Mouse (Mus musculus) ES-E14 (cell line): ENCODE data around the gene Exd2. TPM values are rescaled to one million over a fixed set of nuclear protein-coding genes. Genes with fewer than 3 reads are reported as not detected.

Experiments used
- DNase-seq: peaks from one replicate; pipeline ENCODE4 v3.0.0-alpha.2; 2013; ENCODE audit warnings: low read depth, low spot score
- H3K27ac ChIP-seq: 2 replicates; pipeline ENCODE4 v1.5.1; 2012; ENCODE audit warnings: low read depth, mild to moderate bottlenecking, low read length, moderate library complexity, mixed read lengths; ENCODE audit not compliant: poor library complexity, insufficient read depth, severe bottlenecking
- H3K36me3 ChIP-seq: 2 replicates; pipeline ENCODE4 v1.6.1; 2012; ENCODE audit warnings: mild to moderate bottlenecking, low read length, moderate library complexity, mixed read lengths; ENCODE audit not compliant: control insufficient read depth, poor library complexity, insufficient read depth, severe bottlenecking
- H3K4me1 ChIP-seq, 2 experiments: fragments of 150-350 bp in 1 of 2; sonication (generic) in 1 of 2; 2 replicates each; pipeline ENCODE4 v1.6.1; 2012; ENCODE audit warnings: low read length in 2 of 2, mild to moderate bottlenecking in 1 of 2, mixed read lengths in 1 of 2; ENCODE audit not compliant: control insufficient read depth in 2 of 2, insufficient read depth in 2 of 2, poor library complexity in 1 of 2
- H3K4me3 ChIP-seq, 2 experiments: fragments of 150-350 bp in 1 of 2; sonication (generic) in 1 of 2; 2 replicates each; pipeline ENCODE4 v1.5.1; 2012; ENCODE audit warnings: low read length in 2 of 2, low read depth in 1 of 2, mild to moderate bottlenecking in 1 of 2, mixed read lengths in 1 of 2; ENCODE audit not compliant: insufficient read depth in 1 of 2, poor library complexity in 1 of 2, severe bottlenecking in 1 of 2
- H3K9ac ChIP-seq: 2 replicates; pipeline ENCODE4 v1.6.1; 2012; ENCODE audit warnings: low read depth, mild to moderate bottlenecking, low read length, mixed read lengths; ENCODE audit not compliant: poor library complexity, insufficient read depth, severe bottlenecking
- H3K9me3 ChIP-seq: fragments of 150-350 bp; sonication (generic); 2 replicates; pipeline ENCODE4 v1.6.1; 2012; ENCODE audit warnings: low read depth, mild to moderate bottlenecking, low read length; ENCODE audit not compliant: control insufficient read depth, insufficient read depth
- CHD2 ChIP-seq: IDR thresholded peaks from 2 replicates; pipeline ENCODE4 v1.6.1; 2014; ENCODE audit warnings: mild to moderate bottlenecking, low read depth, low read length, inconsistent platforms
- HCFC1 ChIP-seq: IDR thresholded peaks from 2 replicates; pipeline ENCODE4 v1.6.1; 2012; ENCODE audit warnings: low read length, inconsistent platforms, borderline replicate concordance; ENCODE audit not compliant: insufficient read depth
- MAFK ChIP-seq: IDR thresholded peaks from 2 replicates; pipeline ENCODE4 v1.6.1; 2014; ENCODE audit warnings: mild to moderate bottlenecking, low read depth, low read length, inconsistent platforms; ENCODE audit not compliant: insufficient read depth
- ZC3H11A ChIP-seq: IDR thresholded peaks from 2 replicates; pipeline ENCODE4 v1.6.1; 2012; ENCODE audit warnings: low read depth, mild to moderate bottlenecking, inconsistent platforms, low read length, borderline replicate concordance
- ZNF384 ChIP-seq: IDR thresholded peaks from 2 replicates; pipeline ENCODE4 v1.6.1; 2012; ENCODE audit warnings: low read depth, low read length, inconsistent platforms
- in situ Hi-C, 2 experiments: fragments of 600-800 bp; cut with MboI; formaldehyde crosslinking; loops; one replicate each; pipeline ENCODE4 v1.15.1; 2025; ENCODE audit warnings: low sequenced_read_pairs in 2 of 2, inconsistent platforms in 1 of 2; ENCODE audit not compliant: unreplicated experiment in 2 of 2
- total RNA-seq: library from RNA; depleted of rRNA; stranded (reverse); fragments of 300-350 nt; gene quantifications from 2 replicates; pipeline ENCODE4 v1.2.3, GENCODE M21; 2012

Gene Exd2
- total RNA-seq, 1 experiment: 34.8 TPM

GRCm38 (mm10) chr12:80531585-80531984 is 68.7 kb downstream of the Exd2 start:
- H3K4me3 ChIP-seq: no peak overlapping the region
- TF ChIP-seq ZNF384 (no peak), ZC3H11A (no peak), MAFK (no peak), CHD2 (no peak), HCFC1 (no peak)
- no peaks in the 10 kb centered on the region for H3K4me1 ChIP-seq
- in situ Hi-C loops: no loop called here
- H3K9me3 ChIP-seq: no peaks in the 10 kb centered on the region
- H3K27ac ChIP-seq: no peak overlapping the region
- no peak for DNase-seq
- no peaks in the 10 kb centered on the region for H3K36me3 ChIP-seq
- no peak overlapping the region for H3K9ac ChIP-seq

- no peak for DNase-seq
- H3K36me3 ChIP-seq: no peaks in the 10 kb centered on the region
- H3K4me3 ChIP-seq: no peak overlapping the region
- TF ChIP-seq MAFK (no peak), ZC3H11A (no peak), CHD2 (no peak), ZNF384 (no peak), HCFC1 (no peak)
- no peak overlapping the region for H3K27ac ChIP-seq
- no peaks in the 10 kb centered on the region for H3K4me1 ChIP-seq
- H3K9ac ChIP-seq: no peak overlapping the region
- H3K9me3 ChIP-seq: no peaks in the 10 kb centered on the region
- in situ Hi-C loops: no loop called here
Measured at GRCm38 (mm10) chr12:80533876-80534275, 71.0 kb downstream of the Exd2 start.

GRCm38 (mm10) chr12:80537313-80537712 is 74.4 kb downstream of the Exd2 start:
- TF ChIP-seq HCFC1: no peak
- TF ChIP-seq ZC3H11A: no peak
- TF ChIP-seq MAFK: no peak
- no peak for TF ChIP-seq CHD2
- no peak for TF ChIP-seq ZNF384
- Histone ChIP-seq H3K36me3 (no peaks in the 10 kb centered on the region), H3K27ac (no peak overlapping the region), H3K4me1 (no peaks in the 10 kb centered on the region), H3K4me3 (no peak overlapping the region), H3K9me3 (no peaks in the 10 kb centered on the region), H3K9ac (no peak overlapping the region)
- DNase-seq: no peak
- in situ Hi-C loops: no loop called here

- H3K4me3 ChIP-seq: no peak overlapping the region
- no peak overlapping the region for H3K9ac ChIP-seq
- no peak overlapping the region for H3K27ac ChIP-seq
- H3K4me1 ChIP-seq: no peaks in the 10 kb centered on the region
- no peak for TF ChIP-seq ZC3H11A
- TF ChIP-seq CHD2: no peak
- no peak for TF ChIP-seq HCFC1
- no peak for TF ChIP-seq ZNF384
- no peak for TF ChIP-seq MAFK
- in situ Hi-C loops: no loop called here
- DNase-seq: no peak
- H3K36me3 ChIP-seq: no peaks in the 10 kb centered on the region
- H3K9me3 ChIP-seq: no peaks in the 10 kb centered on the region
Measured at GRCm38 (mm10) chr12:80538311-80538710, 75.4 kb downstream of the Exd2 start.

GRCm38 (mm10) chr12:80545310-80545709 is 82.4 kb downstream of the Exd2 start:
- TF ChIP-seq MAFK (no peak), HCFC1 (no peak), CHD2 (no peak), ZC3H11A (no peak), ZNF384 (no peak)
- H3K27ac ChIP-seq: no peak overlapping the region
- H3K4me1 ChIP-seq: no peaks in the 10 kb centered on the region; a peak in 2 of 4 replicates
- H3K36me3 ChIP-seq: no peaks in the 10 kb centered on the region
- H3K9ac ChIP-seq: no peak overlapping the region
- H3K4me3 ChIP-seq: no peak overlapping the region
- no peaks in the 10 kb centered on the region for H3K9me3 ChIP-seq
- DNase-seq: no peak
- in situ Hi-C loops: no loop called here
